Mouse (Mus musculus) heart, postnatal 14 days (tissue): ENCODE results near the gene Mipol1. TPM values are rescaled to one million over a fixed set of nuclear protein-coding genes. Genes with fewer than 3 reads are reported as not detected.
A peak's percentile ranks its signal among the peaks of the same experiment; 100 is the strongest.

ENCODE experiments used
- DNase-seq, 2 experiments: peaks; one replicate each; pipeline ENCODE4 v3.0.0; 2021 to 2022
- intact Hi-C: fragments of 180-260 bp; cut with DNase I; formaldehyde crosslinking; loops from one replicate; pipeline ENCODE4 v1.15.1; 2025
- total RNA-seq, 2 experiments: library from RNA; stranded (reverse); gene quantifications; 2 replicates each; pipeline ENCODE4 v1.2.3; 2021

Gene Mipol1
- total RNA-seq, 2 experiments from 2014 or later = 5.0 to 6.1 TPM

GRCm38 (mm10) chr12:57509726-57510125 is 279.5 kb downstream of the Mipol1 start:
- intact Hi-C loops = no loop called here
- no peak for DNase-seq

GRCm38 (mm10) chr12:57511127-57511526 is 280.9 kb downstream of the Mipol1 start:
- intact Hi-C loops = no loop called here
- DNase-seq = no peak

- no peak for DNase-seq
- intact Hi-C loops = no loop called here
Observed at GRCm38 (mm10) chr12:57511560-57511959, 281.3 kb downstream of the Mipol1 start.

- no peak for DNase-seq
- intact Hi-C loops = no loop called here
Observed at GRCm38 (mm10) chr12:57514552-57514951, 284.3 kb downstream of the Mipol1 start.

- intact Hi-C loops = no loop called here
- DNase-seq = no peak
Observed at GRCm38 (mm10) chr12:57515702-57516377, 285.6 kb downstream of the Mipol1 start.

- intact Hi-C loops = no loop called here
- DNase-seq = no peak
Observed at GRCm38 (mm10) chr12:57528335-57528734, 298.1 kb downstream of the Mipol1 start.

- intact Hi-C loops = no loop called here
- no peak for DNase-seq
Observed at GRCm38 (mm10) chr12:57530474-57530873, 300.2 kb downstream of the Mipol1 start.

GRCm38 (mm10) chr12:57534517-57534878 is 304.3 kb downstream of the Mipol1 start:
- DNase-seq = no peak
- intact Hi-C loops = no loop called here

GRCm38 (mm10) chr12:57534879-57535611 is 304.8 kb downstream of the Mipol1 start:
- no peak for DNase-seq
- intact Hi-C loops = loop anchor here (5.0 kb wide), 1 partner anchor 838 kb away; no protein-coding TSS in a partner anchor

- intact Hi-C loops = loop anchor here (5.0 kb wide), 1 partner anchor 839 kb away; no protein-coding TSS in a partner anchor
Observed at GRCm38 (mm10) chr12:57536056-57536908, 306.1 kb downstream of the Mipol1 start.

GRCm38 (mm10) chr12:57536909-57537670 is 306.9 kb downstream of the Mipol1 start:
- intact Hi-C loops = loop anchor here (5.0 kb wide), 1 partner anchor 840 kb away; no protein-coding TSS in a partner anchor

More at GRCm38 (mm10) chr12:57536056-57536908, 306.1 kb downstream of the Mipol1 start:
- peak in 1 of 2 experiments; percentile 6 for DNase-seq

GRCm38 (mm10) chr12:57537791-57538587 is 307.8 kb downstream of the Mipol1 start:
- no peak for DNase-seq
- intact Hi-C loops = loop anchor here (5.0 kb wide), 1 partner anchor 841 kb away; no protein-coding TSS in a partner anchor

More at GRCm38 (mm10) chr12:57536909-57537670, 306.9 kb downstream of the Mipol1 start:
- no peak for DNase-seq

- intact Hi-C loops = loop anchor here (5.0 kb wide), 1 partner anchor 842 kb away; no protein-coding TSS in a partner anchor
- peak in 1 of 2 experiments; percentile 20 for DNase-seq
Observed at GRCm38 (mm10) chr12:57538588-57539550, 308.6 kb downstream of the Mipol1 start.

- intact Hi-C loops = loop anchor here (5.0 kb wide), 1 partner anchor 842 kb away; no protein-coding TSS in a partner anchor
- peak in 1 of 2 experiments; percentile 29 for DNase-seq
Observed at GRCm38 (mm10) chr12:57539551-57539985, 309.3 kb downstream of the Mipol1 start.

- no peak for DNase-seq
- intact Hi-C loops = loop anchor here (10.0 kb wide), 1 partner anchor 1016 kb away; no protein-coding TSS in a partner anchor
Observed at GRCm38 (mm10) chr12:57541118-57541517, 310.9 kb downstream of the Mipol1 start.

GRCm38 (mm10) chr12:57541931-57542745 is 311.9 kb downstream of the Mipol1 start:
- DNase-seq = peak in 1 of 2 experiments; percentile 5
- intact Hi-C loops = loop anchor here (10.0 kb wide), 1 partner anchor 1017 kb away; no protein-coding TSS in a partner anchor
